Mouse (Mus musculus) brain, embryonic 14.5 days (tissue): ENCODE results near the gene Olfr147. TPM values are rescaled to one million over a fixed set of nuclear protein-coding genes. Genes with fewer than 3 reads are reported as not detected.
"Not testable (repeated sequence)": the region's sequence is repeated elsewhere in the genome, so short reads cannot be mapped to it uniquely, and the experiment has no call there.

ENCODE experiments used
- DNase-seq: peaks from one replicate; pipeline ENCODE4 v3.0.0-alpha.2; 2011; ENCODE audit warnings: low read depth
- CTCF ChIP-seq: fragments of 200-500 bp; IDR thresholded peaks from 2 replicates; pipeline ENCODE4 v1.5.1; 2012; ENCODE audit warnings: inconsistent platforms, mild to moderate bottlenecking, moderate library complexity, borderline replicate concordance; ENCODE audit not compliant: insufficient read depth, insufficient read length; ENCODE audit errors: extremely low read depth
- POLR2A ChIP-seq: fragments of 200-500 bp; IDR thresholded peaks from 2 replicates; pipeline ENCODE4 v1.6.1; 2012; ENCODE audit warnings: mild to moderate bottlenecking, inconsistent platforms, borderline replicate concordance; ENCODE audit not compliant: poor library complexity, insufficient read depth, insufficient read length, severe bottlenecking; ENCODE audit errors: extremely low read depth
- polyA plus RNA-seq: library from polyadenylated mRNA; depleted of rRNA; stranded (reverse); fragments of >200 nt; gene quantifications from 2 replicates; pipeline ENCODE4 v1.2.3, GENCODE M21; 2012; rRNA removed

Olfr147 gene
- polyA plus RNA-seq, result not detected in 2 replicates

DNA sequence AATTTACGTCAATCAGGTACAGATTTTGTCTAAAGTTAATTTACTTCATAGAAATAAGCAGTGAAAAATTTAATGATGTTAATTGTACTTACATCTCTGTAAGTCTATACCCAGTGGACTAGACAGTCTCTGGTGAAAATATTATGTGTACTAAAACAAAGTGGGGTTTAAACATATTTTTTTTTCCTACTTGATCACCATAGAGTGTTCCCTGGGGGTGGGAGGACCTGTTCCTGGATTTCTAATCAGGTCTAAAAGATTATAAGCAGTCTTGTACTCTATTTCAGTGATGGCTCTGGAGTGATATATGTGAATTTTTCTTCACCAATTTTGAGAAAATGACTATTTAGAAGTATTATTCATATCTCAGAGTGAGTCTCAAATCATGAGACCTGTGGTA is at the start of gene Olfr147:
TSS of gene Olfr147 (plus strand) at position 301 of the 400 bp plus-strand sequence.
- no peak for DNase-seq
- TF ChIP-seq CTCF, result no peak
- TF ChIP-seq POLR2A, result no peak

- no peak for DNase-seq
- TF ChIP-seq CTCF, result no peak
- no peak for TF ChIP-seq POLR2A
These were observed 34.9 kb upstream of the Olfr147 start, which contains the start of gene Olfr250 for GRCm38 (mm10) chr9:38366596-38366995. TSS of gene Olfr250 (plus strand) at chr9:38366896.

- no peak for DNase-seq
- no peak for TF ChIP-seq POLR2A
- TF ChIP-seq CTCF, result no peak
These were observed 24.7 kb upstream of the Olfr147 start, which contains the start of gene Olfr251 for GRCm38 (mm10) chr9:38376786-38377185. TSS of gene Olfr251 (plus strand) at chr9:38377086.

GRCm38 (mm10) chr9:38407502-38407901 is 6.0 kb downstream of the Olfr147 start:
- not testable (repeated sequence) for DNase-seq

GRCm38 (mm10) chr9:38413502-38413901 is 12.0 kb downstream of the Olfr147 start:
- not testable (repeated sequence) for DNase-seq

GRCm38 (mm10) chr9:38423801-38424200 is 22.3 kb downstream of the Olfr147 start:
- TF ChIP-seq CTCF (no peak), POLR2A (no peak)
- DNase-seq, result no peak

- DNase-seq, result no peak
- TF ChIP-seq POLR2A (no peak), CTCF (no peak)
These were observed 25.5 kb downstream of the Olfr147 start for GRCm38 (mm10) chr9:38427026-38427425.

GRCm38 (mm10) chr9:38429155-38429554 is 27.7 kb downstream of the Olfr147 start, which contains the start of gene Olfr901:
TSS of gene Olfr901 (plus strand) at chr9:38429455.
- TF ChIP-seq POLR2A (no peak), CTCF (no peak)
- DNase-seq, result no peak

GRCm38 (mm10) chr9:38447352-38447751 is 45.9 kb downstream of the Olfr147 start, which contains the start of gene Olfr902:
TSS of gene Olfr902 (plus strand) at chr9:38447652.
- DNase-seq, result no peak
- TF ChIP-seq CTCF, result no peak

Other genes starting within 250 kb of the Olfr147 start
- gene Olfr891, start 220.9 kb upstream of the Olfr147 start, polyA plus RNA-seq, result not detected in 2 replicates
- not detected in 2 replicates for gene Olfr893, start 193.3 kb upstream of the Olfr147 start, polyA plus RNA-seq
- gene Olfr894, start 183.6 kb upstream of the Olfr147 start, polyA plus RNA-seq, result not detected in 2 replicates
- not detected in 2 replicates for gene Olfr143, start 148.9 kb upstream of the Olfr147 start, polyA plus RNA-seq
- gene Olfr895, start 133.8 kb upstream of the Olfr147 start, polyA plus RNA-seq, result not detected in 2 replicates
- not detected in 2 replicates for gene Olfr896-ps1, start 110.6 kb upstream of the Olfr147 start, polyA plus RNA-seq
- not detected in 2 replicates for gene Olfr25, start 72.6 kb upstream of the Olfr147 start, polyA plus RNA-seq
- not detected in 2 replicates for gene Olfr898, start 53.3 kb upstream of the Olfr147 start, polyA plus RNA-seq
- gene Olfr250, start 34.8 kb upstream of the Olfr147 start, polyA plus RNA-seq, result not detected in 2 replicates
- gene Olfr251, start 24.6 kb upstream of the Olfr147 start, polyA plus RNA-seq, result not detected in 2 replicates
- gene Olfr901, start 27.8 kb downstream of the Olfr147 start, polyA plus RNA-seq, result not detected in 2 replicates
- not detected in 2 replicates for gene Olfr902, start 46.0 kb downstream of the Olfr147 start, polyA plus RNA-seq
- not detected in 2 replicates for gene Olfr904, start 61.4 kb downstream of the Olfr147 start, polyA plus RNA-seq
- not detected in 2 replicates for gene Olfr905, start 69.4 kb downstream of the Olfr147 start, polyA plus RNA-seq
- not detected in 2 replicates for gene Olfr906, start 85.4 kb downstream of the Olfr147 start, polyA plus RNA-seq
- gene Olfr907, start 94.1 kb downstream of the Olfr147 start, polyA plus RNA-seq, result not detected in 2 replicates
- not detected in 2 replicates for gene Olfr911-ps1, start 119.9 kb downstream of the Olfr147 start, polyA plus RNA-seq
- not detected in 2 replicates for gene Olfr910, start 136.2 kb downstream of the Olfr147 start, polyA plus RNA-seq
- gene Olfr912, start 178.5 kb downstream of the Olfr147 start, polyA plus RNA-seq, result 0.01 TPM in 1 of 2 replicates, not detected in the other
- gene Olfr913, start 191.1 kb downstream of the Olfr147 start, polyA plus RNA-seq, result not detected in 2 replicates
- not detected in 2 replicates for gene Olfr914, start 203.4 kb downstream of the Olfr147 start, polyA plus RNA-seq